Mouse (Mus musculus): ENCODE results near the gene Hoxb8. TPM values are rescaled to one million over a fixed set of nuclear protein-coding genes. Genes with fewer than 3 reads are reported as not detected.
A peak's percentile ranks its signal among the peaks of the same experiment; 100 is the strongest.

The Hoxb8 gene
- polyA plus RNA-seq, 2 experiments from 2014 or later = not detected

DNA sequence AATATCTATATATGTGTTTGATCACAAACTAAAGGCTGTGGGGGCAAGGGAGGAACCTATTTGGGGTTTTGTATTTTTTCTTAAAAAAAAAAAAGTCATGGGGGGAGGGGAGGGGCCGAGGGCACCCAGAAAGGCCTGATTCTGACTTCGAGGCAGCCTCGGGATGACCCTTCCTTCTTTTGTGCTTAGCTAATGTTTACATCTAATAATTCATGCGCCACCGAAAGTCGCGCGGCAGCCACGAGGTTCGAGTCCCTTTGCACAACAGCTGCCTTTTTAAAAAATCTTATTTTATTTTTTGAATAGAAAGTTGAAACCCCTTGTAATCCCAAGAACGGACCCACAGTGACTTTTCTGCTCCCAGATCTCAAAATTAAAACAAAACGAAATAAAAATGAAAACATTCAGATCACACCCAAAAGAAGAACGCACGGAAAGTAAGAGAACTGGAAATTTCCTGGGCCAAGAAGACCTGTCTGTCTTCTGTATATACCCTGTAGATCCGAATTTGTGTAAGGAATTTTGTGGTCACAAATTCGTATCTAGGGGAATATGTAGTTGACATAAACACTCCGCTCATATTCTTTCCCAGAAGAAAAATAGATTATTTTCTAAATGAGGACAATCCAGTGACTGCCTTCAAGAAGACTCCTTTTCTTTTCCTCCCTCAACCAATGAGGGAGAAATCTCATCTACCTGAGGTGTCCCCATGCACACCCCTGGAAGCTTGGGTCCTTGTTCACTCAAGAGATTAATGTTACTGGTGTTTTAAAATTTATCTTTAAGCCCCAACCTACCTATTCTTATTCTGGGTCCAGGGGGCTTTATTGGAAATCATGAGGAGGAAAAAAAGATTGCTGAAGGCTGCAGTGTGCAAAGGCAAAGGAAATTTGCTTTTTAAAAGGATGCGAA lies 35.2 kb downstream of the Hoxb8 start:
- ATAC-seq = no peak

DNA sequence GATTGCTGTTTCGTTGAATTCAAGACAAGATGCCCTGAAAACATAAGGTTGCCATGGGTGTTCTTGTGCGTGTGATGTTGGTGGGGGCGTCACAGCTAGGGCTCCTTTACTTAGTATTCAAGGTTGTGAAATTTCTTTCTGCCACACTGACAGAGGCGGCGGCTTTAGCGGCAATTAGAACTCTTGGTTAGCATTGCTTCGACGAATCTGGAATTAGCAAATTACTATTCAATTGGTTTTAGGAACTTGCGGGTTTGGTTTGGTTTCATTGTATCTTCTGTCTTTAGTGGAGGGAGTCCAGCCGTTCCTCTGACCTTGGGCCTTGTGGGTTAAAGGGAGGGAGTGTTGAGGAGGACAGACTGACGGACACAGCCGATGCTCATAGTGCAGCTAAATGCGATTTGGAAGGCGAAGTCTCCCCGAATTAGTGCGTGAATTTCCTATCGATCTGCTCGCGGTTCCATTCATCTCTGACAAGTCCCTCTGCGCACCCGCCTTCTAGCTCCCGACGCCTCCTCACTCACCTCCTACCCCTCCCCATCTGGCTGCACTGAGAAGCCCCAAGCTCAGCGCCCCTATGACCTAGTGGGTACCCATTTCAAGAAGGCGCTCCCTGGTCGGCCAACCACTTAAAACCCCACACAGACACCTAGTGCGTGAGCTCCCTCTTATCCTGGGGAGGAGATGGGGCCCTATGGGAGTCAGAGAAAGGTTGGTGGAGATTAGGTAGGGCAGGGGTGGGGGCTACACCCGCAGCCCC lies 36.1 kb downstream of the Hoxb8 start, which contains the start of gene Hoxb4:
Hoxb4 (plus strand) TSS at position 660 of the 760 bp plus-strand sequence.
- ATAC-seq = peak; percentile 18

DNA sequence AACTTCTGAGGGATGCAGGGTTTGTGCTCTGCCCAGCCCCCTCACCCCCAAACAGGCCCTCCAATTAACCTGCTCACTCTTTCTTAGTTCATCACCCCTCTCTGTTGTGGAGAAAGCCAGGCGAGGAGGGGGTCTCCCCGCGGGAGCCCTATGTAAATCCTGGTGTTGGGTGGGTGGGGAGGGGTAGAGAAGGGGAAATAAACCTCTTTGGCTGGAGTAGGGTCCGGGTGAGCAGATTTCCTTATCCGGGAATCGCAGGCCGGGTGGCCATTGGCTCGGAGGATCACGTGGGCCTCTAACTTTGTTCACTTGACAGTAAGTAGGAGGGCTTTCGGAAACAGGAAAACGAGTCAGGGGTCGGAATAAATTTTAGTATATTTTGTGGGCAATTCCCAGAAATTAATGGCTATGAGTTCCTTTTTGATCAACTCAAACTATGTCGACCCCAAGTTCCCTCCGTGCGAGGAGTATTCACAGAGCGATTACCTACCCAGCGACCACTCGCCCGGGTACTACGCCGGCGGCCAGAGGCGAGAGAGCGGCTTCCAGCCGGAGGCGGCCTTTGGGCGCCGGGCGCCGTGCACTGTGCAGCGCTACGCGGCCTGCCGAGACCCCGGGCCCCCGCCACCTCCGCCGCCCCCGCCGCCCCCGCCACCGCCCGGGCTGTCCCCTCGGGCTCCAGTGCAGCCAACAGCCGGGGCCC lies 36.8 kb downstream of the Hoxb8 start:
- ATAC-seq = peak; percentile 80

DNA sequence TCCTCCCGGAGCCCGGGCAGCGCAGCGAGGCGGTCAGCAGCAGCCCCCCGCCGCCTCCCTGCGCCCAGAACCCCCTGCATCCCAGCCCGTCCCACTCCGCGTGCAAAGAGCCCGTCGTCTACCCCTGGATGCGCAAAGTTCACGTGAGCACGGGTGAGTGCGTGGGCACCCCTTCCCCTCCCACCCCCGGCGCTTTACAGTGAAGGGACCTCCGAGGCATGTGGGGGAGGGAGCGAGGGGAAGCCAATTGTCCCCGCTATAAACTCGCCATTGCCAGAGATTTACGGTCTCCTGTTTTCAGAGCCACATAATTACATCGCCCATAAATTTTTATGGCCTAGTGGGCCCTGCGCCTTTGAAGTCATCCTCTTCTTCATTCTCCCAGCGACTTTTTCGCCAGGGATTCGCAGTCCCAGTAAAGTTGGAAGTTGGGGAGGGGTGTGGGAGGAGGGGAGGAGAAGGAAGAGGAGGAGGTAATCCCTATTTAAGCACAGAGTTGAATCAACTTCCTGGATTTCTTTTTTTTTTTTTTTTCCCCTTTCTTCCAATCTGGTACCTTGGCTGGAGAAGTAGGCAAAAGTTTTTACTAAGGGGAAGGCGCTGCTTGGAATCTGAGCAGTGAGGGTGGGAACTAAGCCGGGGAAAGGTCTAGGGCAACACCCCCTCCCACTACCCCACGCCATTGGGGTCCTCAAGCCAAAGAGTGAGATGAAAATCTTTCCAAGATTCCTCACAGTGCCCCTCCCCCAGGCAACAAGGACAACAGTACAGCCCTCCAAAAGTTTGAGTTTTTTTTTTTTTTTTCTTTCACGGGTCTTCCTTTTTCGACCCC lies 37.6 kb downstream of the Hoxb8 start:
- no peak for ATAC-seq

DNA sequence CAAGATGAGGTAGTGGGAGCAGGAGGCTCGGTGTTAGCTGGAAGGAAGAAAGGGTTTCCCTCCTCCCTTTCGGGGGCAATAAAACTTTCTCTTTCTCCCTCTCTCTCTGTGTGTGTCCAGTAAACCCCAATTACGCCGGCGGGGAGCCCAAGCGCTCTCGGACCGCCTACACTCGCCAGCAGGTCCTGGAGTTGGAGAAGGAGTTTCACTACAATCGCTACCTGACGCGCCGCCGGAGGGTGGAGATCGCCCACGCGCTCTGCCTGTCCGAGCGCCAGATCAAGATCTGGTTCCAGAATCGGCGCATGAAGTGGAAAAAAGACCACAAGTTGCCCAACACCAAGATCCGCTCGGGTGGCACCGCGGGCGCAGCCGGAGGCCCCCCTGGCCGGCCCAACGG lies 38.2 kb downstream of the Hoxb8 start:
- no peak for ATAC-seq

DNA sequence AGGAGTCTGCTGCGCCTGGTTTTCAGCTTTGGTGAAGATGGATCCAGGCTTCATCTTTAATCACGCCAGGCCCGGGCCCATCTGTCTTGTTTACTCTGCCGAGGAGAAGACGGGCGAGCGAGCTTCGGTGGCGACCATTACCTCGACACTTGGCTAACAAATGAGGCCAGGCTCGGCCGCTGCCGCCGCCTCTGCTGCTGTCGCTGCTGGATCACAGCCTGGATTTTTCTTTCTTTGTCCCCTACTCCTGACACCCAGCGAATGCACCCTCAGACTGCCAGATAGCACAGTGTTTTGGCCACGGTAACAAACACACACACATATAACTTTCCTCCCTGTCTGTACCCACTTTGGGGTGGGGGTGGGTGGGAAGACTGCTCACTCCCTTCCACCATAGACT lies 39.0 kb downstream of the Hoxb8 start:
- no peak for ATAC-seq

DNA sequence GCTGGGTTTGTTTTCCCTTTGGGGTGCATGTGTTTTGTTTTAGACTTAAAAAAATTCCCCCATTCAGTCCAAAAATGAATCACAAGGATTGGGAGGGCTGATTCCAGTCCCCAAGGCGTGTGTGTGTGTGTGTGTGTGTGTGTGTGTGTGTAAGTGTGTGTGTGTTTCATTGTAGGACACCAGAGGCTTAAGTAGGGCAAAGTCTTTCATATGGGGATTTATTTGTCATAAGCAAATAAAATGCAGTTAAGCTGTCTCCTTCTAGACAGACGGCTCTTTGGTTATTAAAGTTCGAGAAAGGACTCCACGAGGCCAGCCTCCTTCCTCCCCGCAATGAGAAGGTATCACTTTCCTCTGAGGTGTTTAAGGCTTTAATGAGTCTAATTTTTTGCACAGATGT lies 40.1 kb downstream of the Hoxb8 start:
- no peak for ATAC-seq

DNA sequence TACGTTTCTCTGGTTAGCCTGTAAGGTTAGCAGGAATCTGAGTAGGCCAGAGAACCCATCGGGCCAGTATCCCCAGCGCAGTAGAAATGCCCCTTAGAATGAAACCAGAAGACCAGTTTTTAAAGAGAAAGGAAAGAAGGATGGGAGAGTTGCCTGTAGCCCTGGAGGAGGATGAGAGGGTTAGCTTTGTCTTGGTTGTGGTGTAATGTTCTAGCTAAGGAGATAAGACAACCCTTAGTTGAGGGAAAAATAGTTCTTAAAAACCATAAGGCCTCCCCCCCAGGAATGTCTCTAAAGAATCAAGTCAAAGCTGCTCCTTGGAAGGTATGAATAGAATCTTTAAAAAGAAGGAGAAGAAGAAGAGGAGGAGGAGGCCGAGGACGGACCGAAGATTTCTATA lies 41.0 kb downstream of the Hoxb8 start:
- ATAC-seq = no peak

DNA sequence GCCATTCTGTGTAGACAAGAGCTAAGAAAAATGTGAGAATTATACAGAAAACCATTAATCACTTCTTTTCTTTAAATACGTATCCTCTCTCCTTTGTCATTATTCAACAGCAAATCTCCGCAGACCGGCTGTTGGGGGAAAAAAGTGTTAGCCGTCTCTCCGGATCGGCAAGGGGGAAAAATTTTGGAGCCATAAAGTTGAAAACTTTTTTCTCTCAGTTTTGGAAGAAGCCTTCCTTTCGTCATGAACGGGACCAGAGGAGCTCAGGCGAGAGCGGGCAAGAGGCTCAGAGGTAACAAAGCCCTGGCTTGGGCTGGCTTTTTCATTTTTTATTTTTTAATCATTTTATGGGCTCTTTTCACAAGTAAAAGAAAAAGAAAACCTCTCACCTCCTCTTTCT lies 41.4 kb downstream of the Hoxb8 start, which contains the start of gene Hoxb3:
Hoxb3 (plus strand) TSS at position 173 of the 400 bp plus-strand sequence.
- no peak for ATAC-seq

DNA sequence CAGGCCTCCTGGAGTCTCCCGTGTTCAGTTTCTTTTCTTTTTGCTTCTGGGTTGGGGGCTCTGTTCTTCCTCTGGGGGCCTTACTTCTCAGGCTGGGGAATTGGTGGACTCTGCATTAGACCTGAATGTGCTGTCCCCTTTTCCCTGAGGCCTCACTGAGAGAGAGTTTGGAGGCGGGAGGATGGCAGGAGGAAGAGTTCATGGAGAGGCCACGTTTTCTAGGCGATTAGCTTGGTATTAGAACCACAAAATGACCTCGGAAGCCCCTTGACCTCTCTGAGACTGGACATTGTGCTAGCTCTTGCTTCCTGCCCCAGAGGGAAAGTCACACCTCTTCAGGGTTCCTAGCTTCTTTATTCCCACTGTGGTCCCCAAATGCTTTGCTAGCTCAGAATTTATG lies 42.4 kb downstream of the Hoxb8 start:
- no peak for ATAC-seq

DNA sequence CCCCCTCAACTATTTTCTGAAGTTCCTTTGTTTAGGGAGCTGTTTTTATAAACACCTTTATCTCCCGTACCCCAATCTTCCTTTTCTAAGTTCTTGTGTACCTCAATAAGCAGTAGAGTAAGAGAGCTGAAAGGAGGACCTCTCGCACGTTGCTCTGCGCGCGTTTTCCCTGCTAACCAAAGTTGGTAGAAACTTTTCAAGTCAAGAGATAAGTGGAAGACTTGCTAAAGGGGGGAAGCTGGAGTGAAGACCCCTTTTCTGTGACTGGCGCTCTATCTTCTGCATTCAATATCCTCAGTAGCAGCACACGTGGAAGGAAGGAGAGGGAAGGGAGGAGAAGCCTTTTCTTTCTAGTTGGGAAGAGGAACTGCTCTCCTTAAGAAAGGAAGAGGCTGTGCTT lies 43.3 kb downstream of the Hoxb8 start:
- no peak for ATAC-seq

DNA sequence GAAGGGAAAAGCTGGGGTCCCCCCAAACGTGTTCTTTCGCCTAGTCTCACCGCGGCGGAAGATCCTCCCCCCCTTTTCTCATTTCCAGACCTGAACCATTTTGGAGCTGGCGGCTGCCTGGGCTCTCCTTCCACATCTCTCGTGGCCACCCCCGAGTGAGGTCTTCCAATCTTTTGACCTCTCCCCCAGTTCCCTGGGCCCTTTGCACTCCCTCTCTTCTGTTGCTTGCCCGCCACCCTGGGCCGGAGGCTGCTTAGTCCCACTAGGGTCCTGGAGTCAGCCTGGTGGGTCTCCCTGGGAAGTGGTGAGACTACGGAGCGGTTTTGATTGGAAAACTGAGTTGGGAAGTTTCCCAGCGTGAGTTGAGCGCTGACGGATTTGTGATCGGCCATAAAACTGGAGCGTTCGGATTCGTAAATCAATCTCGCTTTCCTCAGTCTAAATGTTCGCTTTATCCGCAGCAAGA lies 44.1 kb downstream of the Hoxb8 start:
- no peak for ATAC-seq

DNA sequence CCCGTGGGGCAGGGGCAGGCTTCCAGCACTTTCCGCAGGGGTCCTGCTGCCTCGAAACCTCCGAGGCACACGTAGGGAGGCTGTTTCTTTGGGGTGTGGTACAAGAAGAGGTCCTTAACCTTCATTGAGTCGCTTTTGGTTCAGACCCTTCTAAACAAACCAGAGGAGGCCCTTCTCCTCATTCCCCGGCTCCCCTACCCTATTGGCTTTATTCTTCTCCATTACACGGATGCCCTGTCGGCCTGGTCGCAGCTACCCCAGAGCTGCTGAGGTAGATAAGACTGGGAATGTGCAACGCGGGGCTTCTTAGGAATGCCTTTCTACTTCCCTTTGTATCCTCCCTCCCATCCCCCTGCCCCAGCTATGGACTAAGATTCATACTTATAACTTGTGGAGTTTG lies 45.0 kb downstream of the Hoxb8 start:
- ATAC-seq = no peak

DNA sequence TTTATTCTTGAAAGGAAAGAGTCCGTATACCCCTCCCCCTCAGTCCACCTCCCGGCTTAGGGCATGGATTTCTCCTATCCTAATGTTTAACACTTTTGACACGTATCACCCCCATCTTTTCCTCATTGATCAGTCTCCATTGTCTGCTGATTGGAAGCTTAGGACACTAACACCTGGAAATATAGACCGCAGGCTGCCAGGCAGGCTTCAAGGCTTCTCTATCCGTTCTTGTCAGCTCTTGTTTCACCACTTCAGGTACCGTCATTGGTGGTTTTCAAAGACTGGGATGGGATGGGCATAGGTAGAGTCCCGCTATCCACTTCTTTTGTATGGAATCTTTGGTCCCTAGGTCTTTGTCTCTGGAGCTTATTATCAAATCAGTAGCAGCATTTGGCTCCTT lies 45.4 kb downstream of the Hoxb8 start:
- ATAC-seq = no peak

DNA sequence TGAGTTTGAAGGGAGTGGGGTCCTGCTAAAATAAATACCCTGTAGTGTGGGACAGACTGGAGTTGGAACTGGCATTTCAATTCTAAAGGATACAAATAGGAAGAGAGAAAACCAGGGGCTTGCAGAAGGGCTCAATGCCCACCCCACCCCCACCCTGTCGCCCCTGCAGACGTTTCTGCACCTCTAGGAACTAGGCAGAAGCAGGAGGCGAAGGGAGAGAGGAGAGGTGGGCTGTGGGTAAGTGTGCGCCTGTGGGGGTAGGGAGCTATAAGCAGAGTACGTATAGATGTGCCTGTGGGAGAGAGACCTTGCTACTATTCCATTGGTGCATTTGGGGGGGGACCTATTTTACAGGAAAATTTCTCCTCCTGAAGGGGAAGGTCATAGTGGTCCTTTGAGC lies 46.0 kb downstream of the Hoxb8 start:
- ATAC-seq = no peak

DNA sequence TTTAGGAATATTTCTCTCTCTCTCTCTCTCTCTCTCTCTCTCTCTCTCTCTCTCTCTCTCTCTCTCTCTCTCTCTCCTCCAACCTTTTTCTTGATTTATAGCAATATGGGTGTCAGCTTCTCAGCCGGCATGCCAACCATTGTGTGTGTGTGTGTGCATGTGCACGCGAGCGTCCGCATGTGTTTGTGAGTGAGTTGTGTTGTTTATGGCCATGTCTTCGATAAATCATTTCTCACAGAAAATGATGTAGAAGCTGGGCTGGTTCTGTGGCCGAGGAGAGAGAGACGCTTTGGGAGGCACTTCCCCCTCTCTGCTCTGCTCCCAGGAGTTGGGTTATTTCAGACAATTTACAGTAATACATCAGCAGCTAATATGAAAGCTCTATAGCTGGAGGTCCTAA lies 46.9 kb downstream of the Hoxb8 start:
- ATAC-seq = no peak

DNA sequence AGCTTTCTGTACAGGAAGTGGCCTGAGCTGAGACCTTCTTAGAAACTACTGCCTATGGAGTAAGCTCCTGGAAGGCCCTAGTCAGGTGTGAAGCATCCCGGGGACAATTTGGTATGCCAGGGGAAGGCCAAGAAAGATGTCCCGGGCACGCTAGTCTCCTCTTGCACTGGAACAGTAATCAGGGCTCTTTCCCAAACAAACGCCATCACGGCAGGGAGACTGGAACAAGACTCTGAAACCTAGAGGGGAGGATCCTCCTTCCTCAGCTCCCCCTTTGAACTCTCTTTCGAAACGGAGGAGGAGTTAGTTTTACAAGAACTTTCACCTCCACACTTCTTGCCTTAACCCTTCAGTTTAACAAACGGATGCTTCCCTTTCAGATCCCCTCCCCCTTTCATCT lies 50.4 kb downstream of the Hoxb8 start:
- ATAC-seq = no peak

DNA sequence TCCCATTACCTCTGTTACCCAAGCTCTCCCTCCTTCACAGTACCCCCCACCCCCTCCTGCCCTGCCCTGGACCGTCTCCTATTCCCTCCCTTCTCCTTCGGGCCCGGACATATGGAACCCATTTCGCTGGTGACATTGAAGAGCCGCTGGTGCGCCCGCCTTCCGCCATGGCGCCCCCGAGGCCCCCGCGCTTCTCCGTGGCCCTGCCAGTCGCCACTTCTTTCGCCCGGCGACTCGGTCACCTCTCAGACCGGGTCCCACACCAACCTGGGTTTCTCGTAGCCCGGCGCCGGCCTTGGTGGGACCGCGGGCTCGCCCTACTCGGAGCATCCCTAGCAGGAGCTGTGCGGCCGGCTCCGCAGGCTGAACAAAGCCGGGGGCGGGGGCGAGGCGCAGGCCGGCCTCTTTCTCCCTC lies 50.9 kb downstream of the Hoxb8 start:
- no peak for ATAC-seq

DNA sequence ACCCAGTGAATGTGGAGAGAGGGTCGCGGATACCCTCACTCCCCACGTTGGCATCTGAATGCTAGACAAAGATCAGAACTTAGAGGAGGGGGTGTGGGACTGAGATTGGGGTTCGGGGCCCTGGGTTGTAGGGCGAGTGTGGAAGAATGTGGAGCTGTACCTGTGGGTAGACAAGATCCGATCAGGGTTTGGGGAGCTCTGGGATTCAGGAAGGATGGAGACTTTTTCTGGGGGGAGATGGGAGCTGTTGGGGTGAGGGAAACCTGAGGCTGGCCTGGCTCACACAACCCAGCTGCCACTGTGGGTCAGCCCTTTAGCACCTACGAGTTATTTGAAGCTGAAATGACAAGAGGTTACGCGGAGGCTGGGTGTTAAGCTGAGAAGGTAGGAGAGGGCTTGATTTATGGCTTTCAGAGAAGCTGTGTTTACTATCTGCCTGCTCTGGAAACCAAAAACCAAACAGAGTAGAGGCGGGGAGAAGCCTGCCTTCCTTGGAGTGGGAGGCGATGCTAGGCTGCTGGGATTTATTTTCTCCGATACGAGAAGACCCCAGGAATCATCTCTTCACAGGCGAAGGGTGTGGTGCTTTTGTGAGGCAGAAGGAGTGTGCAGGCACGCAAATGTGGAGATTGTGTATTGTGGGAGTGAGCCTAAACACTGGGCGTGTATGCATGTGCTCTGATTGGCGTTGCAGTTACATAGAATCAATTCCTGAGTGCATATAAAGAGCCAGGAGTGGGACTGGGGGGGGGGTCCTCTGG lies 51.7 kb downstream of the Hoxb8 start:
- no peak for ATAC-seq

DNA sequence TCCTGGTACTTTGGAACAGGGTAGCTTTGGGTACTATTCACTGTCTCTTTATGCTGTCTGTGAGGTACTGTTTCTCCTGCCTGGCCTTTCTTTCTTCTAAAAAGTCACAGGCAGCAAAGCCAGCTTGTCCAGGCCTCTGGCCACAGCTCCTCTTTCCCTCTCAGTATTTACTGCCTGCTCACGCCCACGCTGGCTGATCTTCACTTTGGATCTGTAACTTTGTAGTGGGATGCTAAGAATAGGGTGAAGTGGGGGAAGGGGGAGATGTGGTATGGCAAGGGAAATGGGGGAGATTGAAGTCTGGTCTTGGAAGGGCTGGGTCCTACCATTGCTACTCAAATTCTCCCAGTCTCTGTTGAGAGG lies 52.3 kb downstream of the Hoxb8 start:
- ATAC-seq = no peak
